Mouse (Mus musculus) cerebellum, adult (tissue): ENCODE results near the gene Nek4.
A peak's percentile ranks its signal among the peaks of the same experiment; 100 is the strongest.

Experiments used
- ATAC-seq: cut with Nextera tagmentation; 2 replicates; pipeline ENCODE4 v1.9.2; 2017; ENCODE audit warnings: mild to moderate bottlenecking, moderate library complexity, mixed read lengths; ENCODE audit not compliant: insufficient number of reproducible peaks, low FRiP score, low TSS enrichment

Gene Nek4

DNA sequence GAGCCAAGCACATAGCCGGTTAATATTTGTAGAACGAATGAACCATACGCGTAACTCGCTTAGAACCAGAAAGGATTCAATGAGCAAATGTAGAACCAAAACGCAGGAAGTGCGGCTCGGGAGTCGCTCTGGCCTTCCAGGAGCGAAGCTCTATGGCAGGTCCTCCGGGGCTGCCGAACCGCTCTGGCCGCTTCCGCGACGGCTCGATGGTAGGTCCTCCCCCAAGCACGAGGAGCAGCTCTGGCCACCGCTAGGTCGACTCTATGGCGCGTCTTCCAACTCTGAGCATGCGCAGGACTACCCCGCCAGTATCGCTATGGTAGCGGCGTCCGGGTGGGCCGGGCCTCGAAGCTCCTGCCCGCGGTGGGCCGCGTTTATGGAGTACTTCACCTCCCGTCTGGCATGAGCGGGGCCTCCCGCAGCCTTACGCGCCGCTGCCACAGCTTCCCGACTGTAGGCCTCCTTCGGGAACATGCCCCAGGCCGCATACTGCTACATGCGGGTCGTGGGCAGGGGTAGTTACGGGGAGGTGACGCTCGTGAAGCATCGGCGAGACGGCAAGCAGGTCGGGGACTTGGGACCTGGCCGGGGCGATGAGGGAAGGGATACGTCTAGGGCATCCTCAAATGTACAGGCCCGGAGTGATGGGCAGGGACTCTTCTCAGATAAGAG, at the start of gene Nek4:
TSS of gene Nek4 (plus strand) at position 224 of the 672 bp plus-strand sequence.
- peak; percentile 96 for ATAC-seq

DNA sequence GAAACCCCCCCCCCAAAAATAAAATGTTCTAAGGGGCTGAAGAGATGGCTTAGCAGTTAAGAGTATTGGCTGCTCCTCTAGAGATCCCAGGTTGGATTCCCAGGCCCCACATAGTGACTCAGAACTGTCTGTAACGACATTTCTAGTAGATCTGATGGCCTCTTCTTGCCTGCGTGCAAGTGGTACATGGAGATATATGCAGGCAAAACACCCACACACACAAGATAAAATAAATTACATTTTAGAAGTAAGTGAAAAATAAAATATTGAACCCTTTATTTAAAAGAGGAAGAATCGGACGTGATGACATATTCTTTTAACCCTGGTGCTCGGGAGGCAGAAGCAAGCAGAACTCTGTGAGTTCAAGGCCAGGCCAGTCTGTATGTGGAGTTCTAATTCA, 48.5 kb upstream of the Nek4 start:
- no peak for ATAC-seq

DNA sequence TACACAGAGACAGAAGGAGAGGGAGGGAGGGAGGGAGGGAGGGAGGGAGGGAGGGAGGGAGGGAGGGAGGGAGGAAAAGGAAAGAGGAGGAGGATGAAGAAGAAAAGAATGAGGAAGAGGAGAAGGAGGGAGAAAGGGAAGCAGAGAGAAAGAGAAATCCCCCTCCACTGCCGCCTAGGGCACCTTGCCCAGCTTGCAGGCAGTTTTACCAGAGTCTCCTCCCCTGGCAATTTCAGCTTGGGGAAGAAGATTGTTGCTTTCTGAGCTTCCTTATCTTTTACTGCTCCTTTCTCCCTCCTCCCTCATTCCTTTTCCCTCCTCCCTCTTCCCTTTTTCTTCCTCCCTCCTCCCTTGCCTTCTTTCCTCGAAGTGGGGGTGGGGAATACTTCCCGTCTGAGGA, 48.1 kb upstream of the Nek4 start:
- ATAC-seq = no peak

DNA sequence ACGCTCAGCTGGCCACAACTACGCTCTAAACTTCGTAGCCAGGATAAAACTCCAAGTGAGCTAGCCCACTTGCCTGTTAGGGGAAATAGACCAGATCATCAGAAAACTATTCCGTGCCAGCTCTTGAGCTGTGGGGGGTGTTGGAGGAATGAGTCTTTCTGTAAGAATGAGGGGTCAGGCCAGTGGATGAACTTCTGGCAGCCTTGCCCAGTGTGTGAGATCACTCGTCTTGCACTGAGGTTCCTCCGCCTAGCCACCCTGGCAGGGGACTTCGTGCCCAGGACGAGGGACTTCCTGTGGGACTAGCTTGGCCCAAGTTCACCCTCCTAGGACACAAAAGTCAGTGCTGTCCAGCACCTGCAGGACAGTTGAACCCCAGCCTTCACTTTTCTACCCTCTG, 46.9 kb upstream of the Nek4 start:
- no peak for ATAC-seq

DNA sequence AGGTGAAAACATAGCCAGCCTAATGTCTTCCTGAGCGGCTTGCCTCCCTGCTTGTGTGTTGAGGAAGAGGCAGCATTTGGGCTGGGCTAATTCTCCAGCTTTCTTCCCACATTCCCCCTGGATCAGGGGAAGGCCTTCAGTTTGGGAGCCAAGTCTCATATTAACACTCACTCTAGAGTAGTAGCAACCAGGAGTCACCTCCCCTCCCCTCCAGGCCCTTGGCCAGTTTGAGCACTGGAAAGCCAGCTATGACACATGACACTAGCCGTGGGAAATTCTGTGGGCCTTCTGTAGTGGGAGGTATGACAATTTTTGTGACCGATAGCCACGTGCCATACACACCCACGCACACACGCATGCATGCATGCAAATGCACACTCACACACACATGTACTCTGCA, 45.2 kb upstream of the Nek4 start:
- no peak for ATAC-seq

DNA sequence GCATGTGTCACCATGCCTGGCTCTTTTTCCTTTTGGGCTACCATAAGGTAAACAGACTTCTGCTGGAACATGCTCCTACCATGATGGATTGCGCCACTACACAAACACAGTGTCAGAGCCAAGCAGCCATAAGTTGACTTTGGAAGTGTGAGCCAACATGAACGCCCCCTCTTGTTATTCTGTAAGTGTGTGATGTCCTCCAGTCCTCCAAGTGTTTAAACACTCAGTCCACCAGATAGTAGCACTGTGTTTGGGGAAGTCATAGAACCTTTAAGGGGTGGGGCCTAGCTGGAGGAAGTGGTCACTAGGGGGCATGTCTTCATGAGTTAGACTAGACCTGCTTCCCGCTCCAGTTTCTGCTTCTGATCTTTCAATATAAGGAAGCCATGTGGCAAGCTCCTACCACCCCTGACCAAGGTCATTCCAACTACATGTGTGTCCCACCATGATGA, 43.3 kb upstream of the Nek4 start:
- ATAC-seq = no peak

DNA sequence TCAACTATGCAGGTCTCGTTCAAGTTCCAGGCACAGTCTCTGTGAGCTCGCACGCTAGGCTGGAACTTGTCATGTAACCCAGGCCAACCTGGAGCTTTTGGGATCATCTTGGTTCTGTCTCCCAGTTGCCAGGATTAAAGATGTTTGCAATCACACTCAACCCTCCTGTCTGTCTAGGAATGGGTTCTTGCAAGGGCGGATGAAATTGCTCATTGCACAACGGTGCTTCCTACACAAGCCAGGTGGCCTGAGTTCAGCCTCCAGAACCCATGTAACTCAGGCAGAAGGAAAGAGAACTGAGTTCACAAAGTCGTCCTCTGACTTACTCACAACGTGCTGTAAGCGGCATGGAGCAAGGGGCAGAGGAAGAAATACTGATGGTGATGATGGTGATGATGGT, 40.0 kb upstream of the Nek4 start:
- ATAC-seq = no peak

DNA sequence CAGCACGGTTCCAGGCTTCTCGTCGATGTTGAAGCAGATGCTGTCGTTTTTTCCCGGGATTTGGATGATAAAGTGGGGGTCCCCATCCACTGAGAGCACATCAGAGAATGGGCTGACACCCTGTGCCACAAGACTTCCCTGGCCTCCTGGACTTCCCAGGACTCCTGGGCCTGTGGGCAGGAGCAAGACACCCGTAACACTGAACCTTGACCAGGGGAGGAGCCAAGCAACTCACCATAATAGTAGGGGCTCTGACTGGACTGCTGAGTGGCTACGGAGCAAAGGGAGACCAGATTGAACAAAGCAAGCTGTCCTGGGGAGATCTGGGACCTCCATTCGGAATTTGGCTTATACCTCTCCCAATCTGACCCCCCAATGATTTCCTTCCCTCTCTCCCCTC, 38.5 kb upstream of the Nek4 start:
- ATAC-seq = no peak

DNA sequence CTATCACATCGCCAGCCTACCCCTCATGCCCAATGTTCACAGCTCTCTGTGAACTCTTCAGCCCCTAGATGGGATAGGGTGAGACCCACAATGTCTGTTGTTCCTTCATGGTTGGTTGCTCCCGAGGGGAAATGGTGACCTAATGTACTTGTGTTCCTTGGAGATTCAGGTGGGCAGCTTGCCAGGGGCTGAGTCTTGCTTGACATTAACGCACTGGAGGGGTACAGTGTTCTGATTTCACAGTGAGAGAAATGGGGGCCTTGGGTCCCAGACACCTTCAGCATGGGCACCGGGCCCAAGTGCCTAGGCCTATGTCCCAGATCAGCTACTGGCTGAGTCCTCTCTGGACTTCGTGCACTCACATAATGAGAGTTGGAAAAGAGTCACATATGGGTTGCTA, 37.8 kb upstream of the Nek4 start:
- no peak for ATAC-seq

DNA sequence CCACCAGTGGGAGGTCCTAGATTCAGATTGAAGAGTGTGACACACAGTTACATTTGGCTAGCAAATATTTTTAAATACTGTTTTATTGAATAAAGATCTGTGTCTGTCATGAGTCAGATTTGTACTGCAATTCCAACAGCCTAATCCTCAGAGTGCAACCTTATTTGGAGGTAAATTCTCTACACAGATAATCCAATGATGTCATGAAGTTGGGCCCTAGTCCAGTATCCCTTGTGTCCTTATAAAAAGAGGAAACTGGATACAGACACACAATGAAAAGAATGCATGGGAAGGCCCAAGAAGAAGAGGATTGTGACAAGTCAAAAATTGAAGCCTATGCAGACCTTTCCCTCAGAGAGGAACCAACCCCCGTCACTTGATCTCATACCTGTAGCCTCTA, 34.7 kb upstream of the Nek4 start:
- no peak for ATAC-seq

DNA sequence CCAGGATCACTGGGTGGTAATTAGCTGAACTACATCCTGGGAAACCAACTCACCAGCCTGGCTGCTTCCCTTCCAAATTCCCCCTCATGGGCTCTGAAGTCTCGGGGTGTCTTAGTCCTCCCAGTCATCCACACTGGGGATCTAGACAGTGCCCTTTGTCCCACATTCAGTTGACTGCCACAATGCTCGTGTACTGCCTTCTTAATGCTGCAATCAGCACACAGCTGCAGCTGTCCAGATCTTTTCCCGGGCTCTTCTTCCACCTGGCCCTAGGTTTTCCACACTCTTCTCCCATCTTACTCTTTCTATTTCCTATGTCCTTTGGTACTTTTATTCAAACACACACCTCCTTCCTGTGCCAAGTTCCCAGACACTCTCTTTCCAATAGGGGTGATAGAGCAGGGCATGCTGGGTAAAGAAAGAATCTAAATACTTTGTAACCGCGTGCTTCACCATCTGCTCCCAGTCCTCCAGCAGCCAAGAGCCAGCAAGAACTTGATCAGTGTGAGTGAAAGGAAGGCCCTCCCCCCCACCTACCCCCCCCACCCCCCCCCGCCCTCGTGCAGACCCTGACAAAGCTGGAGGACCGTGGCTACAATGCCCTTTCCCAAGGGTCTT, 29.0 kb upstream of the Nek4 start:
- ATAC-seq = no peak

DNA sequence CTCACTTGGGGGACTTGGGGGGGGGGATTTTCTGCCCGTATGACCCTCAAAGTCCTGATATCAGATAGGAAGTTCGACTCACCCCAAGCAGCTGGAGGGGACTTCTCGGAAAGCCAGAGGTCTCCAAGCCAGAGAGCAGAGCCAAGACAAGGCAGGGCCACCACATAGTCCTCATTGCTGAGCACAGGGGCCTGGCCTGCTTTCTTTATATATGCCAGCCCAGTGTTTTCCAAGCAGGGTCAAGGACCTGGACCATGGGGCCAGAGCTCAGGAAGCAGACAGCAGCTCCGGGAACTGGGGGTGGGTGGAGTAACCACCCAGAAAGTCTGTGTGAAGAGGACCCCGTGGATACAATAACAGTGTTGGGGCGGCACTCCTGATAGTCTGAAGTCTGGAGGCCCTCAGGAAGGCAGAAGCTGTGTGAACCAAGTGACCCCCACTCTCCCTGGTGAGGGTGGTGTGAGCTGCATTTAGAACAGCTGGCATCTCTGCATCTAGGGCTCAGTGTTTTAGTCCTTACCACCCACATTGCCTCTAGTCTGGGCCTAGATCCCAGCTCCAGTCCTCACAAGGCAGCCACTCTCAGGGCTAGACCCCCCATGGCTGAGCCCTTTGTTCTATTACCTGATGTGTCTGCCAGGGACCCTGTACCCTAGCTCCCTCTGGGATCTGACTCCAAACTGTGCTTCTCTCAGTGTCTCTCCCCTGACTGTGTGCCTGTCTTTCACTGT, 27.6 kb upstream of the Nek4 start, which contains the start of gene Itih3:
TSS of gene Itih3 (minus strand) at position 386 of the 731 bp plus-strand sequence.
- peak; percentile 22; the same call in 1 of the 2 replicates for ATAC-seq

DNA sequence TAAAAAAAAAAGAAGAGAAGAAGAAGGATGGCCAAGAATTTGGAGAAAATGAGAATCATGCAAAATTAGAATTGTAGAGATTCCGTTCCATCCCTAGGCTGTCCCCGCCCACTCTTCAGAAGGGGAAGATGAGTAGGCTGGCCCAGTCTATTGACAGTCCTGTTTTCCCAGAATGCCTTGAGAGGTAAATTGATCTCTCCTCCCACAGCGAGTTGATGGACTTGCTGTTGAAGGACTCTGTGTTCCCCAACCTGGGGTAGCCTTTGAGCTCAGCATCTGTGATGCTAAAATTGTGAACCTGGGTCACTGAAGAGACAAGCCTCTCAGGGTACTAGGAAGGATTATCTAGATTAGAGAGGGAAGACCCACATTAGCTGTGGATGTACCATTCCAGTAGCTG, 25.7 kb upstream of the Nek4 start:
- ATAC-seq = no peak

DNA sequence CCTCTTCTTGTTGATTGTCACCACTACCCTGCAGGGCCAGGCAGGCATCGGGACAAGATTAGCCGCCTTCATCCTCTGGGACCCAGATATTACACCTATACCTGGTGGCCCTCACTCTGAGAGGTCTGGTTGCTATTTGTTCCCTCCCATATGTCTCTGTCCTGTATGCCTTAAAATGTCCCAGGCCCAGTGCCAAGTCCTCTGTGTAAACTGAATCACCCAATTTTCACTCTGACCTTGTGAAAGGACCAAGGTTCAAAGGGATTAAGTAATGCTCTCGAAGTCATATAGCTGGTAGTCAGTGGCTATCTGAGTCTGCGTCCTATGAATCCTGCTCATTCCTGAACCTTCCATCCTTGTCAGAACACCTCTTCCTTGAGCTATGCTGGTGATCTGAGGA, 20.8 kb upstream of the Nek4 start:
- no peak for ATAC-seq

DNA sequence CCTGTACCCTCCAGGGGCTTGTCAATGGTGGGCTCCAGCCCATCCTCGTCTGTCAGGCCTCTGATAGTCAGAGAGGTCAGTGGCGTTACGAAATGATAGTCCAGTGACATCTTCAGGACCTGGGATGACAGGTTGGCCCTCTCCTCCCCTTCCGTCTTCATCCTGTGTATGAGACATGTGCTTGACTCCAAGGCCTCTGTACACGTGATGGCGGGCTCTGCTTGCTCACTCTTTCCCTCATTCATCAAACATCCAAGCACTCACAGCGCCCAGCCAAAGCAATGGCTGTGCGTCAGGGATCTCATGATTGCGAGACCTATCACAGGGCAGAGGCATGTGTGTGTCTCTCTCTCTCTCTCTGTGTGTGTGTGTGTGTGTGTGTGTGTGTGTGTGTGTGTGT, 17.8 kb upstream of the Nek4 start:
- ATAC-seq = no peak

DNA sequence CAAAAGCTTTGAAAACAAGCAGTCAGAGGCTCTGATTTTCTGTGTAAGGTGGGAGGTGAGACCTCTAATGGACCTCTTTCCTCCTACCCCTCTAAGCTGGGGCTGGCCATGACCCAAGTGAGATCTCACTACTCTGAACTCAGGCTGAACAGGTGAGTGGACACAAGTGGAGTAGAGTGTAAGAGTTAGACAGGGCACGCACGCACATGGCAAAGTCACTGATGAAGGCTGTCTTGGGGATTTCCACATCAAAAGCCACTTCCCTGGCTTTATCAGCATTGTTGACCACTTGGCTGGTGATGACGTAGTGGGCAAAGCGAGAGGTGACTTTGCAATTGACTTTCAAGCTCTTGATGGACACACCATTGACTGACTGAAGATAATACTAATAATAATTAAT, 8.9 kb upstream of the Nek4 start:
- ATAC-seq = no peak

DNA sequence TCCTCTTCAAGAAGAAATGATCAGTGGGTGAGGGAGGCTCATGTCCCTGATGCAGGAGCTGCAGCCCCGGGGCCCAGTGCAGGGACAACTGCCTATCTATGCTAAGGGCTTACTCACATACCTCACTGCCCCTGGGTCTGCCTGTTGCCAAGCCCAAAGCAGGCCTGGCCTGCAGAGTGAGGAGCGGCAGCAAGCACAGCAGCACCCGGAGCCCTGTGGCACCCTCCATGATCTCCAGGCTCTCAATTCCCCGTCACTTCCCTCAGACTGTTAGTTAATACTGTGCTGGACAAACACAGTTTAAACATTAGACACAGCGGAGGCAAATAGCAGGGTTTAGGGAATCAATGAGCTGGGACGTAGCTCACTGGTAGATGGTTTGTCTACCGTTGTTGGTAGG, 8.1 kb upstream of the Nek4 start, which contains the start of gene Itih1:
TSS of gene Itih1 (minus strand) at position 252 of the 400 bp plus-strand sequence.
- ATAC-seq = no peak

DNA sequence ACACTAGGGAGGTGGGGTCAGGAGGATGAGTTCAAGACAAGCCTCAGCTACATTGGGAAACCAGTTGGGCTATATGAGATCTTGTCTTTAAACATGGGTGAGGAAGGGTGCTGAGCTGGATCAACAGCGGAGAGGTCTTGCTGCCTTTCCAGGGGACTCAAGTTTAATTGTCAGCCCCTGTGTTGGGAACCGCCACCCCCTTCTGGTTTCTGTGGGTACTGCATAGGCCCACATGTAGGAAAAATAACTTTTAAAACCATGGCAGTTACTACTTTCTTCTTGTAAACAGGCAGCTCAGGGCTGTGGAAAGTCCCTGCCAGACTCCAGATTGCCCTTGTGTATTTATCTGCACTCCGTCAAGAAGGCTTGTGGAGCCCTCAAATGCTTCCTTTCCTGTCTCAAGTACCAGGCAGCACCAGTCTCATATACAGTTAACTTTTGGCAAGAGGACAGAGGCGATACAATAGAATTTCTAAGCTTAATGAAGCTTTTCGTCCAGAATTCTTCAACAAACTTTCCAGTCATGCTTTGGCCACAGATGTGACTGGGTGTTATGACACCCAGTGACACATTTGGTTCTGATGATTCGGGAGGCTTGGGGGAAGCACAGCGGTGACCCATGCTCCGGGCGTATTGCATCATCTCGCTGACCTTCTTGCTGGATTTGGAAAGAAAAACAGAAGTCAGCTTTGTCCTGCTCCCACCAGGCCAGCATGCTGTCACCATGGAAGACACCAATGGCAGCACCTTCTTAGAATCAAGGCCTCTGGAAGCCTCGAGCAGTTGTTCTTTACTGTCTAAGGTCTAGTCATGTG, 7.1 kb upstream of the Nek4 start:
- ATAC-seq = no peak

DNA sequence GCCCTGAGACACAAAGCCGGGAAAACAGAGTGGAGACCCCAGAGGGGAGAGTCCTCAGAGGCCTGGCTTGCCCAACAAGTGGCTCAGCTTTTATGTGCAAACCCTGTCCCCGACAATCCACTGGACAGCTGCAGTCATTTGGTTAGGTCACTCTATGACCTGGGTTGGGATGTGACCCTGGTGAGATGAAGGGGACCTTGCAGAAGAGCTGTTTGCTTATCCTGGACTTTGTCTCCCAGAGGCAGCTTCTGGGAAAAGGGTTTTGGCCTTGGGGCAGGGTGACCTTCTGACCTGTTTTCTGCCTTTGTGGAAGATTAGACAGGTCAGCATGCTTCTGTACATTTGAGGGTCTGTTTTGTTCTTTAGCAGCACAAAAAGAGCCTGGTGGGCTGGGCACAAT, 6.4 kb upstream of the Nek4 start:
- no peak for ATAC-seq

DNA sequence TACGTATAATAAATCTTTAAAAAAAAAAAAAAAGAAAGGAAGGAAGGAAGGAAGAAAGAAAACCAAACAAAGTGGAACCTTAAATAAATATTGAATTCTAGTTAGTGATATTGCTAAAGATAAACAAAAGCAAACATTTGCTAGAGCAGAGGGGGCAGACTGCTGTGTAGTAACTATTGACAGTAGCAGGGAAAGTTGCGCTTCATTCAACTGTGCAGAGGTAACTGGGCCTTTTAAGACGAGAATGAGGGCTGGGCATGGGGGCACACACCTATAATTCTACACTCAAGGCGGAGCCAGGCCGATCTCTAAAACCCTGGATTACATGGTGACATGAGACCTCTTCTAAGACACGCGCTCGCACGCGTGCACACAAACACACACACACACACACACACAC, 1.2 kb upstream of the Nek4 start:
- no peak for ATAC-seq

DNA sequence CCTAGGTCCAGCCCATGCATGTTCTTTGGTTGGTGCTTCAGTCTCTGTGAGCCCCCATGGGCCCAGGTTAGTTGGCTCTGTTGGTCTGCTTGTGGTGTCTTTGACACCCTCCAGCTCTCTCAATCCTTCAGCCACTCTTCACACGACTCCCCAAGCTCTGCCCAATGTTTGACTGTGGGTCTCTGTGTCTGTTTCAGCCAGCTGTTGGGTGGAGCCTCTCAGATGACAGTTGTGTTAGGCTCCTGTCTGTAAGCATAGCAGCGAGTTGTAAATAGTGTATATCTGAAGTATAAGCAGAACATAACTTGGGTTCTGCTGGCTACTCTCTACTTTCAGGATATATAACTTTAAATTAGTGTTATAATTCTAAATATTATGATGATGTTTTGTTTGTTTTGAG, 7.3 kb downstream of the Nek4 start:
- ATAC-seq = no peak
